Mouse (Mus musculus) macrophage (primary cell): ENCODE data around the gene Itga7. TPM values are rescaled to one million over a fixed set of nuclear protein-coding genes. Genes with fewer than 3 reads are reported as not detected.

Experiments
- polyA plus RNA-seq: library from polyadenylated mRNA; stranded (reverse); fragments of 250-400 nt; gene quantifications from 3 replicates; pipeline ENCODE4 v1.2.4, GENCODE M21; 2018; ENCODE audit warnings: inconsistent platforms

Gene Itga7
- polyA plus RNA-seq, 1 experiment from 2014 or later = not detected

Other genes starting within 250 kb of the Itga7 start
- gene Rab5b, start 237.6 kb upstream of the Itga7 start, polyA plus RNA-seq = 97.5 to 143 TPM (median 120 TPM) in 3 replicates
- gene Pmel, start 229.6 kb upstream of the Itga7 start, polyA plus RNA-seq = 0.29 to 0.67 TPM (median 0.53 TPM) in 3 replicates
- gene Cdk2, start 228.8 kb upstream of the Itga7 start, polyA plus RNA-seq = 13.4 to 29.6 TPM (median 22.8 TPM) in 3 replicates
- 3.4 to 9.7 TPM (median 7.0 TPM) in 3 replicates for gene Dgka, start 189.0 kb upstream of the Itga7 start, polyA plus RNA-seq
- 23.3 to 27.6 TPM (median 27.0 TPM) in 3 replicates for gene Pym1, start 185.9 kb upstream of the Itga7 start, polyA plus RNA-seq
- gene Mmp19, start 142.9 kb upstream of the Itga7 start, polyA plus RNA-seq = 18.7 to 24.6 TPM (median 21.3 TPM) in 3 replicates
- gene Dnajc14, start 129.8 kb upstream of the Itga7 start, polyA plus RNA-seq = 42.1 to 51.3 TPM (median 44.5 TPM) in 3 replicates
- 6.9 to 10.4 TPM (median 9.0 TPM) in 3 replicates for gene Tmem198b, start 129.4 kb upstream of the Itga7 start, polyA plus RNA-seq
- 69.5 to 146 TPM (median 84.3 TPM) in 3 replicates for gene Sarnp, start 116.5 kb upstream of the Itga7 start, polyA plus RNA-seq
- gene Ormdl2, start 112.2 kb upstream of the Itga7 start, polyA plus RNA-seq = 42.2 to 61.4 TPM (median 59.0 TPM) in 3 replicates
- 0.03 TPM in 1 of 3 replicates, not detected in the others for gene Gdf11, start 42.1 kb upstream of the Itga7 start, polyA plus RNA-seq
- gene Cd63, start 32.8 kb upstream of the Itga7 start, polyA plus RNA-seq = 1,227 to 1,611 TPM (median 1,544 TPM) in 3 replicates
- gene Rdh5, start 10.9 kb upstream of the Itga7 start, polyA plus RNA-seq = 0.53 to 1.3 TPM (median 0.92 TPM) in 3 replicates
- gene Bloc1s1, start 9.8 kb upstream of the Itga7 start, polyA plus RNA-seq = 77.8 to 126 TPM (median 124 TPM) in 3 replicates
- not detected in 3 replicates for gene Mettl7b, start 27.2 kb downstream of the Itga7 start, polyA plus RNA-seq
- gene Olfr9, start 55.6 kb downstream of the Itga7 start, polyA plus RNA-seq = not detected in 3 replicates
- gene Olfr763, start 77.0 kb downstream of the Itga7 start, polyA plus RNA-seq = not detected in 3 replicates
- not detected in 3 replicates for gene Olfr764-ps1, start 106.1 kb downstream of the Itga7 start, polyA plus RNA-seq
- gene Olfr765, start 116.2 kb downstream of the Itga7 start, polyA plus RNA-seq = not detected in 3 replicates
- gene Olfr766-ps1, start 135.2 kb downstream of the Itga7 start, polyA plus RNA-seq = not detected in 3 replicates
- gene Olfr767, start 149.1 kb downstream of the Itga7 start, polyA plus RNA-seq = not detected in 3 replicates
- gene Olfr768, start 165.6 kb downstream of the Itga7 start, polyA plus RNA-seq = not detected in 3 replicates
- not detected in 3 replicates for gene Olfr769, start 184.0 kb downstream of the Itga7 start, polyA plus RNA-seq
- not detected in 3 replicates for gene Olfr770, start 205.2 kb downstream of the Itga7 start, polyA plus RNA-seq
- not detected in 3 replicates for gene Olfr771, start 230.9 kb downstream of the Itga7 start, polyA plus RNA-seq
- gene Olfr772, start 244.1 kb downstream of the Itga7 start, polyA plus RNA-seq = not detected in 3 replicates